Mouse (Mus musculus) T-helper 1 cell (primary cell): ENCODE measurements around the gene Kcnh3.

Experiments used
- in situ Hi-C: fragments of 300-600 bp; cut with MboI, MseI; formaldehyde crosslinking; loops from one replicate; pipeline ENCODE4 v1.15.1; 2025; ENCODE audit warnings: high pct_unique_total_duplicates

The Kcnh3 gene

GRCm38 (mm10) chr15:99224208-99224911, at the start of gene Kcnh3:
Gene Kcnh3, plus strand, starts transcription at chr15:99224861.
- in situ Hi-C loops = no loop called here

GRCm38 (mm10) chr15:99179639-99180038, 45.0 kb upstream of the Kcnh3 start:
- in situ Hi-C loops = no loop called here

- in situ Hi-C loops = no loop called here
These were observed 40.3 kb upstream of the Kcnh3 start for GRCm38 (mm10) chr15:99184217-99184914.

- in situ Hi-C loops = no loop called here
These were observed 30.3 kb upstream of the Kcnh3 start for GRCm38 (mm10) chr15:99194358-99194757.

- in situ Hi-C loops = no loop called here
These were observed 29.6 kb upstream of the Kcnh3 start for GRCm38 (mm10) chr15:99195043-99195442.

- in situ Hi-C loops = no loop called here
These were observed 25.9 kb upstream of the Kcnh3 start for GRCm38 (mm10) chr15:99198761-99199160.

- in situ Hi-C loops = no loop called here
These were observed 18.7 kb upstream of the Kcnh3 start for GRCm38 (mm10) chr15:99205959-99206358.

- in situ Hi-C loops = no loop called here
These were observed 11.5 kb upstream of the Kcnh3 start for GRCm38 (mm10) chr15:99213183-99213582.

- in situ Hi-C loops = loop anchor here (5.0 kb wide), 1 partner anchor 57 kb away; no protein-coding TSS in a partner anchor
These were observed 9.7 kb upstream of the Kcnh3 start for GRCm38 (mm10) chr15:99214941-99215340.

- in situ Hi-C loops = loop anchor here (5.0 kb wide), 1 partner anchor 56 kb away; no protein-coding TSS in a partner anchor
These were observed 8.8 kb upstream of the Kcnh3 start for GRCm38 (mm10) chr15:99215741-99216463.

GRCm38 (mm10) chr15:99217630-99218029, 7.0 kb upstream of the Kcnh3 start:
- in situ Hi-C loops = loop anchor here (5.0 kb wide), 1 partner anchor 55 kb away; no protein-coding TSS in a partner anchor

- in situ Hi-C loops = no loop called here
These were observed 3.2 kb upstream of the Kcnh3 start for GRCm38 (mm10) chr15:99221315-99221952.

GRCm38 (mm10) chr15:99222794-99223584, 1.7 kb upstream of the Kcnh3 start:
- in situ Hi-C loops = no loop called here

GRCm38 (mm10) chr15:99223585-99224207, 965 bp upstream of the Kcnh3 start:
- in situ Hi-C loops = no loop called here

GRCm38 (mm10) chr15:99225081-99225810, 585 bp downstream of the Kcnh3 start:
- in situ Hi-C loops = no loop called here

- in situ Hi-C loops = no loop called here
These were observed 1.4 kb downstream of the Kcnh3 start for GRCm38 (mm10) chr15:99226090-99226489.

GRCm38 (mm10) chr15:99231998-99232397, 7.3 kb downstream of the Kcnh3 start:
- in situ Hi-C loops = no loop called here

- in situ Hi-C loops = no loop called here
These were observed 9.1 kb downstream of the Kcnh3 start for GRCm38 (mm10) chr15:99233719-99234118.

- in situ Hi-C loops = no loop called here
These were observed 9.8 kb downstream of the Kcnh3 start for GRCm38 (mm10) chr15:99234326-99235010.
